Mouse (Mus musculus) intestine, embryonic 15.5 days (tissue): ENCODE results near the gene Nono. TPM values are rescaled to one million over a fixed set of nuclear protein-coding genes. Genes with fewer than 3 reads are reported as not detected.
"Not testable (repeated sequence)": the region's sequence is repeated elsewhere in the genome, so short reads cannot be mapped to it uniquely, and the experiment has no call there.

Source experiments
- ATAC-seq: fragments of 200-750 bp; cut with Nextera tagmentation; 2 replicates; pipeline ENCODE4 v1.8.0; 2017; ENCODE audit warnings: moderate TSS enrichment, moderate library complexity
- H3K27ac ChIP-seq: fragments of 300-500 bp; sonication (generic); 2 replicates; pipeline ENCODE4 v1.5.1; 2015; ENCODE audit warnings: mild to moderate bottlenecking, inconsistent platforms
- H3K27me3 ChIP-seq: fragments of 300-500 bp; sonication (generic); replicated peaks from 2 replicates; pipeline ENCODE4 v1.6.1; 2015; ENCODE audit warnings: inconsistent platforms
- H3K36me3 ChIP-seq: fragments of 300-500 bp; sonication (generic); 2 replicates; pipeline ENCODE4 v1.6.1; 2015; ENCODE audit warnings: inconsistent platforms
- H3K4me1 ChIP-seq: fragments of 300-500 bp; sonication (generic); replicated peaks from 2 replicates; pipeline ENCODE4 v1.6.1; 2015; ENCODE audit warnings: inconsistent platforms
- H3K4me2 ChIP-seq: fragments of 300-500 bp; sonication (generic); replicated peaks from 2 replicates; pipeline ENCODE4 v1.6.1; 2015; ENCODE audit warnings: mild to moderate bottlenecking, inconsistent platforms
- H3K4me3 ChIP-seq: fragments of 300-500 bp; sonication (generic); replicated peaks from 2 replicates; pipeline ENCODE4 v1.5.1; 2015; ENCODE audit warnings: inconsistent platforms
- H3K9ac ChIP-seq: fragments of 300-500 bp; sonication (generic); 2 replicates; pipeline ENCODE4 v1.6.1; 2015; ENCODE audit warnings: inconsistent platforms
- H3K9me3 ChIP-seq: fragments of 300-500 bp; sonication (generic); 2 replicates; pipeline ENCODE4 v1.6.1; 2016; ENCODE audit warnings: inconsistent platforms
- WGBS: fragments of 180-500 bp; shearing (Covaris S2); methylation state at CpG from one replicate; pipeline ENCODE4 v1.1.7; 2015; 5-methylcytosine and 5-hydroxymethylcytosine counted together
- polyA plus RNA-seq: library from polyadenylated mRNA; unstranded; fragments of >200 nt; fragmentation: Nextera tagmentation; extraction: Ambion mirVana; gene quantifications from 2 replicates; pipeline ENCODE4 v1.2.1, GENCODE M21; 2015

The Nono gene
- polyA plus RNA-seq, 1 experiment from 2014 or later = 340 TPM

DNA sequence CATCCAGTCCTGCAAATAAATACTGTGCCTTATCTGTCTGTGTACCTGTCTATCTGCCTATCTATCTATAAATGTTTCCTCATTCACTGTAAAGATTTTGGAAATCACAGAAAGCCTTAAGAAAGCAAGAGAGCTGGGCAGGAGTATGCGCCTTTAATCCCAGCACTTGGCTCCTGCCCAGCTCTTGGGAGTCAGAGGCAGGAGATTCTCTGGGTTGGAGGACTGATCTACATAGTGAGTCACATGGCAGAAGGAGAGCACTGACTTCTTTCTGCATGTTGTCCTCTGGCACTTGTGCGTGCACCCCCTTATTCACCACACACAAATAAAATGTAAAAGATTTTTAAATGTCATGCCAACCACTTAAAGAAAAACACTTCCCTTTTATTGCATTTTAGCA, 5.7 kb upstream of the Nono start:
- ATAC-seq = no peak
- Histone ChIP-seq H3K4me1 (peaks cover 3% of the 10 kb centered on the region; the same call in 1 of the 2 replicates), H3K36me3 (no peaks in the 10 kb centered on the region), H3K4me3 (no peak overlapping the region), H3K9me3 (no peaks in the 10 kb centered on the region), H3K27me3 (no peaks in the 10 kb centered on the region), H3K9ac (no peak overlapping the region), H3K4me2 (no peak overlapping the region), H3K27ac (no peak overlapping the region)
- WGBS = 86% methylated on average over 2 of the region's 2 CpGs

DNA sequence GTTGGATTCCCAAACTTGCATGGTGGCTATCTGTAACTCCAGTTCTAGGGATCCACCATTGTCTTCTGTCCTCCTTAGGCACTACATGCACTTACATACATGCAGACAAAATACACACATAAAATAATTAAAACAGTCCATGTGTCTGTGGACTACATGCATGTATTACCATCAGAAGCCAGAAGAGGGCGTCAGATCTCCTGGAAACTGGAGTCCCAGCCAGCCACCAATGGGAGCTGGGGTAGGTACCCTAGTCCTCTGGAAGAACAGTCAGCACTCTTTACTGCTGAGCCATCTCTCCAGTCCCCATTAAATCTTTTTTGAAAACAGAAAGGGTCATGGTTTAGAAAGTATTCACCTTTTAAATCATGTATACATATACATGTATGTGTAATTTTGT, 1.3 kb upstream of the Nono start:
- no peaks in the 10 kb centered on the region for H3K36me3 ChIP-seq
- no peak overlapping the region for H3K9ac ChIP-seq
- H3K9me3 ChIP-seq = no peaks in the 10 kb centered on the region
- no peaks in the 10 kb centered on the region for H3K27me3 ChIP-seq
- H3K4me1 ChIP-seq = no peaks in the 10 kb centered on the region
- no peak overlapping the region for H3K27ac ChIP-seq
- H3K4me3 ChIP-seq = no peak overlapping the region
- 17% methylated on average over 1 of the region's 1 CpGs for WGBS
- ATAC-seq = no peak
- H3K4me2 ChIP-seq = no peak overlapping the region

DNA sequence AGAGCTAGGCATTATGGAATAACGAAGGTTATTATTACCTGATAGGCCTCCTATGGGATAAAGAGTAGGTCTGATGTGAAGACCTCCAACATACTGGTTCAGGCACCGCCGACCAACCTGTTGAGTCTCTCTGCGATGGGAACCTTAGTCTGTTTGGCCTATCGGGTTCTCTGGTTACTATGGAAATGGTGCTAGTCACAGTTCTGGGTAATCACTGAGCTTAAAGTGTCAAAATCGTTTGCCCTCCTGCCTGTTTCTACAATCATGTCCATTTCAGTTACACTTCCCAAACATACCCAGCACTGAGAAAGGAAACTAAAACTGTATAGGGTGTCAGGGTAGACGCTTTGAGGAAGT, 355 bp upstream of the Nono start:
- Histone ChIP-seq H3K4me1 (no peaks in the 10 kb centered on the region), H3K36me3 (no peaks in the 10 kb centered on the region), H3K9me3 (no peaks in the 10 kb centered on the region), H3K27ac (peak overlapping the region; percentile 86), H3K4me3 (peak overlapping the region; percentile 35), H3K27me3 (no peaks in the 10 kb centered on the region), H3K9ac (no peak overlapping the region), H3K4me2 (peak overlapping the region; percentile 44)
- WGBS = 31% methylated on average over 7 of the region's 7 CpGs
- no peak for ATAC-seq

DNA sequence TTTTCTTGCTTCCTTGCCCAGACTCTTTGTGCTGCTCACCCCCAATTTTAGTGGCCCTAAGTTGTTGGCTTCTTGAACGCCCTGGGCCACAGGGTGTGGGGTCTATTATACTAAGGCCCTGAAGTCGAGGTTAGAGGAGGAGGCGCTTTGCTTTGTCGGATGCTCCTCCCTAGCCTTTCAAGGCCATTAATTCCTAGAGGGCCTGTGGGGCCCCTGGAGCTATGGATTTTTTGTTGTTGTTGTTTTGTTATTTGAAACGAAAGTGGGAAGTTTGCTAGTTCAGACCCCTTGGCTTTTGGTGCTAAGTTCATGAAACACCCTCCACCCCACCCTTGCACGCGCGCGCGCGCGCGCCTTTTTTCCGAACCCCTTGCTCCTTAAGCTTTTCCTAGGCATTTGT, 858 bp downstream of the Nono start:
- ATAC-seq = peak; percentile 61
- peak overlapping the region; percentile 59 for H3K4me3 ChIP-seq
- no peaks in the 10 kb centered on the region for H3K36me3 ChIP-seq
- 25% methylated on average over 14 of the region's 14 CpGs for WGBS
- H3K27me3 ChIP-seq = no peaks in the 10 kb centered on the region
- peak overlapping the region; percentile 91 for H3K27ac ChIP-seq
- H3K9ac ChIP-seq = peak overlapping the region; percentile 70
- H3K4me2 ChIP-seq = peak overlapping the region; percentile 46
- no peaks in the 10 kb centered on the region for H3K9me3 ChIP-seq
- no peaks in the 10 kb centered on the region for H3K4me1 ChIP-seq

DNA sequence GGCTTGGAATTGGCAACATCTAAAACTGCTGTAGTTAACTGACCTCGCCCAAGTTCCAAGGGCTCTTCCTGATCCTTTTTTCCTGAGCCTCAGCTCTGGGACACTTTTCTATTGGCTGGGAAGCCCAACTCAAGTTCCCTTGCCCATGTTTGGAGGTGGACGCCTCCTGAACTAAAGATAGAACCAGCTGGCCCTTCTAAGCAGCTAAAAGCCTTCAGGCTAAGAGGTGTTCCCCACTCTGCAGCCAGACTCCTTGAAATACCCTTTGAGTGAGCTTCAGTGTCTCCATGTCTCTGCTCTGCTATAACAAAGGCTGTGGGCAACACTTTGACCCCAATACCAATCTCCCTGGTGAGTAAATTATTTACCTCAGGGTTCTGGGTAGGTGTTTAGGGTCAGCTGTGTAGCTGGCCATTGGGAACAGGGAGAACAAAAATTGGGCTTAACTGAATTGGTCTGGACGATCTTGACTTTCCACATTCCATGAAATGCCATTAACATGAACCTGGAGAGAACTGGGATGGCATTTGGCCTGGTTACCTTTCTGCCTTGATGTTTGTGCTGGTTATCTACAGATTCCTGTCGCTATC, 19.9 kb downstream of the Nono start, which contains the start of gene Itgb1bp2:
Gene Itgb1bp2 (plus strand): TSS at position 203 of the 590 bp plus-strand sequence.
- ATAC-seq = no peak
- Histone ChIP-seq H3K4me2 (no peak within 1 kb of the TSS), H3K27me3 (no peaks in the 10 kb centered on the region), H3K4me3 (no peak within 1 kb of the TSS), H3K4me1 (no peaks in the 10 kb centered on the region), H3K27ac (no peak within 1 kb of the TSS), H3K9ac (no peak within 1 kb of the TSS), H3K36me3 (no peaks in the 10 kb centered on the region), H3K9me3 (no peaks in the 10 kb centered on the region)
- WGBS = 65% methylated on average over 4 of the region's 4 CpGs

DNA sequence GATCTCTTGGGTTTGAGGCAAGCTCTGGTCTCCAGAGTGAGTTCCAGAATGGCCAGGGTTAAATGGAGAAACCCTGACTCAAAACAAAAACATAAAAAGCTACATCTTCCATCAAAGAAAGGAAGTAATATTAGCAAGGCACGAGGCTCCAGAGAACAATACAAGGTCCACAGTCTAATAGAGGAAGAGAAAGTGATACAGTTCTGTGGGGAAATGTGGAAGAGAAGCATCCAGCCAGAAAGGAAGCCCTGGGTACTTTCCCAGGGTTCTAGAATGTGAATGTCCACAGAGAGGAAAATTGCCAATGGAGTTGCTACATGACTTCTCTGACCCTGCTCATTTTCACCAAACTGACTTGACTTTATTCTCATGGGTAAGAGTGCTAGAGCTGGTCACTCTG, 22.0 kb downstream of the Nono start:
- WGBS = 45% methylated on average over 1 of the region's 1 CpGs

DNA sequence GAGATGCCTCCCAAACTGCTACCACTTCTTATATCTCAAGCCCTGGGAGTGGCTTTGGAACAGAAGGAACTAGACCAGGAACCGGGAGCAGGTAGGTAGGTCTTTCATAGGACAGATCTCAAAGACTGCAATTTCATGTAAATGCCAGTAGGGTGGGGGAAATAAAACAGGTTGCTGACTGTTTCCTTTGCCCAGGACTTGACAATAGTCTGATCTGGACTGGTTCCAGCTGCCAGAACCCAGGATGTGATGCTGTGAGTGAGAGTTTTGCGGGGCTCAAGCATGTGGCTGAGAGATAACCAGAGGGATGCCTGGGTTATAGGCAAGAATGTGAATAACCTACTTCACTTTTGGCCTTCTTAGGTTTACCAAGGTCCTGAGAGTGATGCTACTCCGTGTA, 22.5 kb downstream of the Nono start:
- H3K27ac ChIP-seq = no peak overlapping the region
- no peak overlapping the region for H3K4me2 ChIP-seq
- no peak overlapping the region for H3K9ac ChIP-seq
- no peak for ATAC-seq
- WGBS = 82% methylated on average over 3 of the region's 3 CpGs
- no peaks in the 10 kb centered on the region for H3K27me3 ChIP-seq
- no peak overlapping the region for H3K4me3 ChIP-seq
- H3K36me3 ChIP-seq = no peaks in the 10 kb centered on the region
- no peaks in the 10 kb centered on the region for H3K4me1 ChIP-seq
- H3K9me3 ChIP-seq = no peaks in the 10 kb centered on the region

More for the DNA sequence above, 22.0 kb downstream of the Nono start:
- Histone ChIP-seq H3K9me3 (no peaks in the 10 kb centered on the region), H3K4me2 (no peak overlapping the region), H3K36me3 (no peaks in the 10 kb centered on the region), H3K9ac (no peak overlapping the region), H3K27me3 (no peaks in the 10 kb centered on the region), H3K4me1 (no peaks in the 10 kb centered on the region), H3K27ac (no peak overlapping the region), H3K4me3 (no peak overlapping the region)
- no peak for ATAC-seq

DNA sequence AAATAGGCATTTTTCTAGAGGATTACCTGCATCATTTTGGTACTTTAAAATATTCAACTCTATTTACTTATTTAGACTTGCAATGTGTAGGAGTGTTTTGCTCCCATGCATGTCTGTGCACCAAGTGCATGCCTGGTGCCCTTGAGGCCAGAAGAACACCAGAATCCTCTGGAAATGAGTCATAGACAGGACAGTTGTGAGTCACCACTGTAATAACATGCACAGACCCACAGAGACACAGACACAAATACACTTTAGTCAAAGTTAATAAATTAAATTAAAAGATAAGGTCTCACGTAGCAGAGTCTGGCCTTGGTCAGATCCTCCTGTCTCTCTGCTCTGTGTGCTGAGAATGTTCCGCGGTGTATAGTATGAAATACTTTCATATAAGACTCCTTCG, 43.1 kb downstream of the Nono start:
- H3K4me1 ChIP-seq = no peaks in the 10 kb centered on the region
- H3K36me3 ChIP-seq = no peaks in the 10 kb centered on the region
- 88% methylated on average over 4 of the region's 4 CpGs for WGBS

DNA sequence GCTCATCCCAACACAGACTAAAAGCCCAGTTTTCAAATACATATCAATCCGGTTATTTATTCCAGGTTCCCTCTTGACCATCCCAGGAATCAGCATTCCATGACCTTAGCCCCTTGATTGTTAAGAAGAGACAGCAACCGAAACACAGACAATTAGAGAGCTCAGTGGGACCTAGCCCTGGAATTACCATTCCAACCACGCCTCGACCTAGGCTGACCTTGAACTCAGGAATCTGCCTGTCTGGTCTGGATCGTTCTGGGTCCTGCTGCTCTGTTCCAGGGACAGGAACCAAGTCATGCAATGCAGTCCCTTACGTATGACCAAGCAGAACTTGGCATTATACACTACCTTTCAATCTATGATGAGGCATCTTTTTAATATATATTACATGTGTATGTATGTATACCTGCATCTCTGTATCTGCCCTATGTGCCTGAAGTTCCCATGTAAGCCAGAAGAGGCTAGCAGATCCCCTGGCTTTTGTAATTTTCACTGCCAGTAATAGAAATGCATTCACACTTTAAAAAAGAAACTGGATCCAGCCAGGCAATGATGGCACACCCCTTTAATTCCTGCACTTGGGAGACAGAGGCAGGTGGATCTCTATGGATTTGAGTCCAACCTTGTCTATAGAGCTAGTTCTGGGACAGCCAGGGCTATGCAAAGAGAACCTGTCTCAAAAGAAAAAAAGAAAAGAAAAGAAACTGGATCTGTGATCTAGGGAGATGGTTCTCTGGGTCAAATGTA, 52.7 kb downstream of the Nono start:
- Histone ChIP-seq H3K27ac (no peak overlapping the region), H3K9me3 (no peaks in the 10 kb centered on the region), H3K4me1 (no peaks in the 10 kb centered on the region), H3K4me3 (no peak overlapping the region), H3K4me2 (no peak overlapping the region), H3K27me3 (no peaks in the 10 kb centered on the region), H3K9ac (no peak overlapping the region), H3K36me3 (no peaks in the 10 kb centered on the region)
- WGBS = 77% methylated on average over 6 of the region's 6 CpGs
- ATAC-seq = no peak

More for the DNA sequence above, 43.1 kb downstream of the Nono start:
- H3K4me3 ChIP-seq = no peak overlapping the region
- H3K4me2 ChIP-seq = no peak overlapping the region
- ATAC-seq = no peak
- no peak overlapping the region for H3K9ac ChIP-seq
- H3K27ac ChIP-seq = no peak overlapping the region
- H3K9me3 ChIP-seq = no peaks in the 10 kb centered on the region
- no peaks in the 10 kb centered on the region for H3K27me3 ChIP-seq

DNA sequence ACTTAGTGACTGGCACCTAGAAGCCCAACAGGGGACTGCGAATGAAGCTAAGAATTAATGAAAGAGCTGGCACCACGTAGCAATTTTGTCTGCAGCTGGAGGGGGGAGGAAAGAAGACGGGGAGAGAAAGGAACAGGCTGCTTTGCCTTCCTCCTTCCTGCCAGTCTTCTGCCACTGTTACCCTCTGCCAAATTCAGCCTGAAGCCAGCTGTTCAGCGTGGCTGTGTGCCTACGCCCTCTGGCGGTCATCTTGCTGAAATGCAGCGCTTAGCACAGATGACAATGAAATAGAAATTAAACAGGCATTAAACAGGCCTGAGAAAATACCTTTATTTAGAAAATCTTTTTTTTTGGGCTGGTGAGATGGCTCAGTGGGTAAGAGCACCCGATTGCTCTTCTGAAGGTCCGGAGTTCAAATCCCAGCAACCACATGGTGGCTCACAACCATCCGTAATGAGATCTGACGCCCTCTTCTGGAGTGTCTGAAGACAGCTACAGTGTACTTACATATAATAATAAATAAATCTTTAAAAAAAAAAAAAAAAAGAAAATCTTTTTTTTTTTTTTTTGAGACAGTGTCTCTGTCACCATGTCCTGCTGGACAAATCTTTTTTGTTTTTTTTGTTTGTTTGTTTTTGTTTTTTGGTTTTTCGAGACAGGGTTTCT, 57.5 kb downstream of the Nono start:
- WGBS = 38% methylated on average over 11 of the region's 12 CpGs
- not testable (repeated sequence) for H3K4me2 ChIP-seq, ATAC-seq

More for the DNA sequence above, 57.5 kb downstream of the Nono start:
- not testable (repeated sequence) for H3K9ac ChIP-seq, H3K27me3 ChIP-seq, H3K4me3 ChIP-seq, H3K27ac ChIP-seq, H3K36me3 ChIP-seq, H3K9me3 ChIP-seq, H3K4me1 ChIP-seq
